Mouse (Mus musculus) kidney, postnatal 4 days (tissue): ENCODE data around the gene Cypt1.

Experiments
- DNase-seq, 2 experiments: peaks; one replicate each; pipeline ENCODE4 v3.0.0; 2021; ENCODE audit warnings: mixed read lengths in 2 of 2

The Cypt1 gene

GRCm38 (mm10) chrX:16522569-16522968 lies at the start of gene Cypt1:
Gene Cypt1 (plus strand): TSS chrX:16522869.
- DNase-seq: no peak

GRCm38 (mm10) chrX:16546806-16547205 lies 24.1 kb downstream of the Cypt1 start:
- no peak for DNase-seq

GRCm38 (mm10) chrX:16557061-16557460 lies 34.4 kb downstream of the Cypt1 start:
- DNase-seq: no peak

DNA sequence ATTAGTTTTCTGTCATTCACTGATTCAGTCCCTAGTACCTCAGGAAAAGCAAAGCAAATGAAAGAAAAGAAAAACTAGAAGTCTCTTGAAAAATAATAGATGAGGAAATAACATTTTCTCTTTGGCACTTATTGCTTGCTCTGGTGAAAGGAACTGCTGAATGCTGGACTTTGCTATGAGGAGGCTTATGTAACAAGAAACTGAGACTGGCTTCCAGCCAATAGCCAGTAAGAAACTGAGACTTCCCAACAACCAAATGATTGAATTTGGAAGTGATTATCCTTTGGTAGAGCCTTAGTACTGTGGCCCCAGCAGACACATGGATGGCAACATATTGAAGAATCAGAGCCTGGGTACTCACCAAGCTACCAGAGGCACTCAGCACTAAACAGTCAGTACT lies 35.8 kb downstream of the Cypt1 start:
- DNase-seq: no peak
